In genomic region chr8:126944781-126945691, GRCm38 (mm10) we compare ENCODE assay signal across 8 mouse cellular contexts. TPM values are rescaled to one million over a fixed set of nuclear protein-coding genes. Genes with fewer than 3 reads are reported as not detected.
DNase-seq lines count a peak whose midpoint lies in the region; ATAC-seq lines count a peak whose summit lies in the region.

No protein-coding gene starts in this region.

- DNase-seq in thymus, adult 18-20 months, result peak; percentile 7 to 25
- no peak for DNase-seq in thymus, postnatal 25 days
- DNase-seq in cerebellum, adult 11 months, result peak; percentile 33
- peak; percentile 14 to 26 for DNase-seq in natural killer cell, adult 2 months (ENCODE audit: low spot score in 2 of 2)
- DNase-seq in testis, postnatal 10 days (ENCODE audit: low spot score), result peak; percentile 73

- peak overlapping the region; percentile 94 for H3K9ac ChIP-seq in forebrain, embryonic 13.5 days
- H3K9ac ChIP-seq in intestine, embryonic 16.5 days (ENCODE audit: low read depth, low read length), result peak overlapping the region; percentile 95
- peak overlapping the region; percentile 90 for H3K9ac ChIP-seq in limb, embryonic 15.5 days

- ATAC-seq in forebrain, embryonic 13.5 days, result peak; percentile 73
- peak; percentile 72 for ATAC-seq in intestine, embryonic 16.5 days
- peak; percentile 63; the same call in 1 of the 2 replicates for ATAC-seq in limb, embryonic 15.5 days (ENCODE audit: insufficient number of reproducible peaks, low FRiP score, low TSS enrichment, low read depth)

- H3K27ac ChIP-seq in forebrain, embryonic 13.5 days, result peak overlapping the region; percentile 79
- H3K27ac ChIP-seq in intestine, embryonic 16.5 days (ENCODE audit: low read length), result peak overlapping the region; percentile 86
- peak overlapping the region; percentile 89 for H3K27ac ChIP-seq in limb, embryonic 15.5 days

- H3K4me1 ChIP-seq in forebrain, embryonic 13.5 days, result peaks cover 27% of the 10 kb centered on the region
- H3K4me1 ChIP-seq in intestine, embryonic 16.5 days (ENCODE audit: control insufficient read depth, insufficient read depth, low read length), result peaks cover 10% of the 10 kb centered on the region
- H3K4me1 ChIP-seq in limb, embryonic 15.5 days, result peaks cover 18% of the 10 kb centered on the region

- peak overlapping the region; percentile 98 for H3K4me2 ChIP-seq in forebrain, embryonic 13.5 days
- peak overlapping the region; percentile 73 for H3K4me2 ChIP-seq in intestine, embryonic 16.5 days (ENCODE audit: low read depth, low read length)
- H3K4me2 ChIP-seq in limb, embryonic 15.5 days, result peak overlapping the region; percentile 80

- H3K9me3 ChIP-seq in forebrain, embryonic 13.5 days (replicated peaks), result no peaks in the 10 kb centered on the region
- H3K9me3 ChIP-seq in intestine, embryonic 16.5 days (ENCODE audit: control insufficient read depth, low read length), result no peaks in the 10 kb centered on the region
- H3K9me3 ChIP-seq in limb, embryonic 15.5 days, result no peaks in the 10 kb centered on the region

- WGBS in forebrain, embryonic 13.5 days, result under 1% methylated on average over 46 of the region's 46 CpGs
- WGBS in intestine, embryonic 16.5 days, result under 1% methylated on average over 46 of the region's 46 CpGs
- under 1% methylated on average over 46 of the region's 46 CpGs for WGBS in limb, embryonic 15.5 days

- H3K4me3 ChIP-seq in forebrain, embryonic 13.5 days, result peak overlapping the region; percentile 84
- H3K4me3 ChIP-seq in intestine, embryonic 16.5 days (ENCODE audit: low read length), result peak overlapping the region; percentile 90
- peak overlapping the region; percentile 81 for H3K4me3 ChIP-seq in limb, embryonic 15.5 days

- peaks cover 26% of the 10 kb centered on the region for H3K36me3 ChIP-seq in forebrain, embryonic 13.5 days (ENCODE audit: poor library complexity, severe bottlenecking)
- peaks cover 4% of the 10 kb centered on the region; the same call in 1 of the 2 replicates for H3K36me3 ChIP-seq in intestine, embryonic 16.5 days (ENCODE audit: control insufficient read depth, insufficient read depth, low read length)
- H3K36me3 ChIP-seq in limb, embryonic 15.5 days, result peaks cover 10% of the 10 kb centered on the region

- no peaks in the 10 kb centered on the region for H3K27me3 ChIP-seq in forebrain, embryonic 13.5 days
- H3K27me3 ChIP-seq in intestine, embryonic 16.5 days (replicated peaks; ENCODE audit: control insufficient read depth, insufficient read depth, low read length), result no peaks in the 10 kb centered on the region
- no peaks in the 10 kb centered on the region for H3K27me3 ChIP-seq in limb, embryonic 15.5 days

RNA-seq across cellular contexts. Expression of gene Tomm20, which starts 0.6 kb away (rescaled TPM):
- polyA plus RNA-seq in forebrain, embryonic 13.5 days (2015; fragmentation: Nextera tagmentation; extraction: Ambion mirVana), result 207 and 209 TPM in 2 replicates
- polyA plus RNA-seq in intestine, embryonic 16.5 days (2015; fragmentation: Nextera tagmentation; extraction: Ambion mirVana), result 314 and 329 TPM in 2 replicates
- 184 and 185 TPM in 2 replicates for polyA plus RNA-seq in limb, embryonic 15.5 days (2015; fragmentation: Nextera tagmentation; extraction: Ambion mirVana)

RNA-seq across cellular contexts. Expression of gene Rbm34, which starts 25.8 kb away (rescaled TPM):
- polyA plus RNA-seq in forebrain, embryonic 13.5 days (2015; fragmentation: Nextera tagmentation; extraction: Ambion mirVana), result 24.0 and 25.7 TPM in 2 replicates
- polyA plus RNA-seq in intestine, embryonic 16.5 days (2015; fragmentation: Nextera tagmentation; extraction: Ambion mirVana), result 20.6 and 22.0 TPM in 2 replicates
- 22.2 and 22.3 TPM in 2 replicates for polyA plus RNA-seq in limb, embryonic 15.5 days (2015; fragmentation: Nextera tagmentation; extraction: Ambion mirVana)
